Mouse (Mus musculus) bone marrow, adult 2 months (tissue): ENCODE measurements around the gene 1700122O11Rik.

Source experiments
- CTCF ChIP-seq: fragments of 200-500 bp; IDR thresholded peaks from 2 replicates; pipeline ENCODE4 v1.5.1; 2011; ENCODE audit warnings: low read length, control low read depth; ENCODE audit not compliant: control insufficient read depth, insufficient read depth
- POLR2A ChIP-seq: fragments of 200-500 bp; IDR thresholded peaks from 2 replicates; pipeline ENCODE4 v1.6.1; 2011; ENCODE audit warnings: low read depth, mild to moderate bottlenecking, control low read depth, low read length, borderline replicate concordance; ENCODE audit not compliant: control insufficient read depth

DNA sequence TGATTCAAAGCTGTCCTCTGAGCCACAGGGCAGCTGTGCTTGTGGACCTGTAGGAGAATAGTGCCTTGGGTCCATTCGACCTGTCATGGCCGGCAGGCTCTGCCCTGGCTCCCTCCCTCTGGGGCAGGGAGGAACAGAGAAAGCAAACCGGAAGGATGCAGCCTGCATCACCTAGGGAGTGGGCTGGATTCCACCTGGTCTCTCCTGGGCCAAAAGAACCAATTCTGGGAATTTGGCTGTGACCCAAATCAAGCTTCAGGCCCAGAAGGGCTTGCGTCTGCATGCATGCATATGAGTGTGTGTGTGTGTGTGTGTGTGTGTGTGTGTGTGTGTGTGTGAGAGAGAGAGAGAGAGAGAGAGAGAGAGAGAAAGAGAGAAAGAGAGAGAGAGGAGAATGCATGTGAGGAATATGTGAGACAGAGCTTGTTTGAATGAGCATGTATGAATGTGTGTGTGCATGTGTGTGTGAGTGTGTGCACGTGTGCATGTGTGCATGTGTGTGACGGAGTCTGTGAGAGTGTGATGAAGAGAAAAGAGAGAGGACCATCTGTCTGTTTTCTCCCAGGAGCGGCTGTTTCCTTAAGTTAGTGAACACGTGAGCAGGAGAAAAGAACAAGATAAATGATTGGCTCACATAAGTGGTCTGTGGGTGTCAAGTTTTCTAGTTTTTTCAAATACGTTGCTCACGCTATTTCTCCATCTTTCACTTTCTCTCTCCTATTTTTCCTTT is 14.4 kb upstream of the 1700122O11Rik start:
- no peak for TF ChIP-seq CTCF
- TF ChIP-seq POLR2A, result no peak
